Mouse (Mus musculus) liver, embryonic 13.5 days (tissue): ENCODE data around the gene Edar. TPM values are rescaled to one million over a fixed set of nuclear protein-coding genes. Genes with fewer than 3 reads are reported as not detected.

Experiments used
- ATAC-seq: fragments of 200-750 bp; cut with Nextera tagmentation; 2 replicates; pipeline ENCODE4 v1.8.0; 2017; ENCODE audit warnings: low read depth, mild to moderate bottlenecking, moderate number of reproducible peaks, moderate library complexity
- DNase-seq: peaks from one replicate; pipeline ENCODE4 v3.0.0; 2022
- H3K27ac ChIP-seq: fragments of 300-500 bp; sonication (generic); 2 replicates; pipeline ENCODE4 v1.5.1; 2015; ENCODE audit warnings: moderate library complexity, mild to moderate bottlenecking, inconsistent platforms
- H3K27me3 ChIP-seq: fragments of 300-500 bp; sonication (generic); 2 replicates; pipeline ENCODE4 v1.6.1; 2015; ENCODE audit warnings: mild to moderate bottlenecking, inconsistent platforms
- H3K36me3 ChIP-seq: fragments of 300-500 bp; sonication (generic); 2 replicates; pipeline ENCODE4 v1.6.1; 2015; ENCODE audit warnings: mild to moderate bottlenecking, inconsistent platforms
- H3K4me1 ChIP-seq: fragments of 300-500 bp; sonication (generic); replicated peaks from 2 replicates; pipeline ENCODE4 v1.6.1; 2015; ENCODE audit warnings: inconsistent platforms
- H3K4me2 ChIP-seq: fragments of 300-500 bp; sonication (generic); 2 replicates; pipeline ENCODE4 v1.6.1; 2015; ENCODE audit warnings: inconsistent platforms, mild to moderate bottlenecking, moderate library complexity
- H3K4me3 ChIP-seq: fragments of 300-500 bp; sonication (generic); replicated peaks from 2 replicates; pipeline ENCODE4 v1.5.1; 2015; ENCODE audit warnings: mild to moderate bottlenecking, inconsistent platforms
- H3K9ac ChIP-seq: fragments of 300-500 bp; sonication (generic); 2 replicates; pipeline ENCODE4 v1.6.1; 2015; ENCODE audit warnings: mild to moderate bottlenecking, inconsistent platforms
- H3K9me3 ChIP-seq: fragments of 300-500 bp; sonication (generic); replicated peaks from 2 replicates; pipeline ENCODE4 v1.6.1; 2016; ENCODE audit warnings: inconsistent platforms
- WGBS: fragments of 180-500 bp; shearing (Covaris S2); methylation state at CpG from one replicate; pipeline ENCODE4 v1.1.7; 2015; ENCODE audit not compliant: insufficient replicate concordance; 5-methylcytosine and 5-hydroxymethylcytosine counted together
- polyA plus RNA-seq: library from polyadenylated mRNA; unstranded; fragments of >200 nt; fragmentation: Nextera tagmentation; extraction: Ambion mirVana; gene quantifications from 2 replicates; pipeline ENCODE4 v1.2.1, GENCODE M21; 2015

Gene Edar
- polyA plus RNA-seq, 1 experiment from 2014 or later: not detected

DNA sequence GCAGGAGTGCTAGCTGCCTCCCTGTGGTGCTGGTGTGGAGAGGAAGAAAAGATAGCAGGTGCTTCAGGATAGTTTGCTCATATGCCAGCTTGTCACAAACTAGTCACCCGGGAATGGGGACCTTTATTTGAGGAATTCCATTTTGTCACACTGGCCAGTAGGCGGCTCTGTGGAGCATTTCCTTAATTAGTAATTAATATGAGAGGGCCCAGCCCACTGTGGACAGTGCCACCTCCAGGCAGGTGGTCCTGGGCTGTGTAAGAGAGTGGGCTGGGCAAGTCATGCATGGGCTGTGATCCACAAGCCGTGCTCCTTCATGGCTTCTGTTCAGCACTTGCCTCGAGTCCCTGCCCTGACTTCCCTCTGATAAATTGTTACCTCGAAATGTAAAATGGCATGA lies 26.7 kb downstream of the Edar start:
- Histone ChIP-seq H3K27me3 (peaks cover 13% of the 10 kb centered on the region), H3K9ac (no peak overlapping the region), H3K4me1 (peaks cover 5% of the 10 kb centered on the region; the same call in 1 of the 2 replicates), H3K4me2 (no peak overlapping the region), H3K27ac (no peak overlapping the region), H3K36me3 (no peaks in the 10 kb centered on the region), H3K4me3 (no peak overlapping the region), H3K9me3 (no peaks in the 10 kb centered on the region)
- WGBS: 48% methylated on average over 5 of the region's 5 CpGs
- ATAC-seq (no peak), DNase-seq (no peak)

- Histone ChIP-seq H3K36me3 (no peaks in the 10 kb centered on the region), H3K9ac (no peak overlapping the region), H3K27ac (no peak overlapping the region), H3K9me3 (no peaks in the 10 kb centered on the region), H3K27me3 (no peaks in the 10 kb centered on the region), H3K4me1 (no peaks in the 10 kb centered on the region), H3K4me3 (no peak overlapping the region), H3K4me2 (no peak overlapping the region)
- DNase-seq: no peak
- no peak for ATAC-seq
- WGBS: 60% methylated on average over 5 of the region's 5 CpGs
These were observed 30.8 kb downstream of the Edar start for GRCm38 (mm10) chr10:58644671-58645070.

DNA sequence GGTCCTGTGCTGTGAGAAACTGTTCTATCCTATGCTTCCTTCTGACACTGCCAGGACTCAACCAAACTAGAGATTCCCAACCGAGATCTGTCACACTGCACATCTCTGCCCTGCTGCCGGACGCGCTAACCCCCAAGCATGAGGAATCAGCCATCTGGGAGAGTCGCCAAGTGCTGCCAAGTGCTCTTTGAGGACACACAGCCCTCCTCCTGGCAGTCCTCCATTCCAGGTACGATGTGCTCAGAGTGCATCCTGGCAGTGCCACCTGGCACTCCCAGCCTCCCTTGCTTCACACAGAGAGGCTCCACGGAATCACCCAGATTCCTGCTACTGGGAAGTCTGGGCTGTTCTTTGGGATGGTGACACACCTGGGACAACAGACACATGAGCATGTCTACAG lies 31.3 kb downstream of the Edar start:
- no peak overlapping the region for H3K4me3 ChIP-seq
- no peaks in the 10 kb centered on the region for H3K36me3 ChIP-seq
- H3K9ac ChIP-seq: no peak overlapping the region
- 69% methylated on average over 7 of the region's 7 CpGs for WGBS
- H3K9me3 ChIP-seq: no peaks in the 10 kb centered on the region
- ATAC-seq: no peak
- H3K27me3 ChIP-seq: no peaks in the 10 kb centered on the region
- H3K4me2 ChIP-seq: no peak overlapping the region
- no peaks in the 10 kb centered on the region for H3K4me1 ChIP-seq
- no peak for DNase-seq
- H3K27ac ChIP-seq: no peak overlapping the region

GRCm38 (mm10) chr10:58643001-58643400 lies 32.5 kb downstream of the Edar start:
- no peak overlapping the region for H3K4me3 ChIP-seq
- ATAC-seq (no peak), DNase-seq (no peak)
- H3K9me3 ChIP-seq: no peaks in the 10 kb centered on the region
- 71% methylated on average over 9 of the region's 9 CpGs for WGBS
- H3K4me1 ChIP-seq: no peaks in the 10 kb centered on the region
- H3K36me3 ChIP-seq: no peaks in the 10 kb centered on the region
- H3K4me2 ChIP-seq: no peak overlapping the region
- H3K9ac ChIP-seq: no peak overlapping the region
- no peaks in the 10 kb centered on the region for H3K27me3 ChIP-seq
- no peak overlapping the region for H3K27ac ChIP-seq

DNA sequence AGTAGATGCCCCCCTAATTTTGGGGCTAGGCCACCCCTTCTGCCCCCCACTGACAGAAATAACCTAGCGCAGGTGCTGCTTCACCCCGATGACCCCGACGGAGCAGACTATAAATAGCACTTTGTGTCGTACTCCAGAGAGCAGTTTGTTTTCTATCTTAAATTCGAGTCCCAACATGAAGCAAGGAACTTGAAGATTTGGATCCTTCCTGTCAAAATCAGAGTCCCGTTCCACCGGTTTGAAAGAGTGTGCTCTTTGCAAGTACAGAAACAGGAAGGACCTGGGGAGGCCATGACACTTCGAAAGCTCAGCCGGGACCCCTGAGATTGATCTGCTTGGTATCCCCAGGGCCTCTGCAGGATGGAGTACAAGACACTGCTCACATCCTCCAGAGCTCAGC lies 33.8 kb downstream of the Edar start:
- Histone ChIP-seq H3K9ac (no peak overlapping the region), H3K27ac (no peak overlapping the region), H3K36me3 (no peaks in the 10 kb centered on the region), H3K4me1 (no peaks in the 10 kb centered on the region), H3K9me3 (no peaks in the 10 kb centered on the region), H3K4me3 (no peak overlapping the region), H3K27me3 (no peaks in the 10 kb centered on the region), H3K4me2 (no peak overlapping the region)
- no peak for DNase-seq
- 70% methylated on average over 10 of the region's 10 CpGs for WGBS
- ATAC-seq: no peak

- H3K4me1 ChIP-seq: no peaks in the 10 kb centered on the region
- H3K4me3 ChIP-seq: no peak overlapping the region
- ATAC-seq: no peak
- H3K36me3 ChIP-seq: no peaks in the 10 kb centered on the region
- WGBS: 52% methylated on average over 19 of the region's 19 CpGs
- H3K27me3 ChIP-seq: no peaks in the 10 kb centered on the region
- H3K9me3 ChIP-seq: no peaks in the 10 kb centered on the region
- H3K27ac ChIP-seq: no peak overlapping the region
- no peak for DNase-seq
- H3K9ac ChIP-seq: no peak overlapping the region
- no peak overlapping the region for H3K4me2 ChIP-seq
These were observed 34.7 kb downstream of the Edar start for GRCm38 (mm10) chr10:58640446-58641400.

- Histone ChIP-seq H3K4me2 (no peak overlapping the region), H3K9me3 (no peaks in the 10 kb centered on the region), H3K4me1 (no peaks in the 10 kb centered on the region), H3K4me3 (no peak overlapping the region), H3K36me3 (no peaks in the 10 kb centered on the region), H3K27ac (no peak overlapping the region), H3K27me3 (no peaks in the 10 kb centered on the region), H3K9ac (no peak overlapping the region)
- no peak for DNase-seq
- no peak for ATAC-seq
- 67% methylated on average over 6 of the region's 6 CpGs for WGBS
These were observed 36.2 kb downstream of the Edar start for GRCm38 (mm10) chr10:58639291-58639690.

- H3K9me3 ChIP-seq: no peaks in the 10 kb centered on the region
- H3K27ac ChIP-seq: no peak overlapping the region
- H3K9ac ChIP-seq: no peak overlapping the region
- ATAC-seq (no peak), DNase-seq (no peak)
- no peaks in the 10 kb centered on the region for H3K36me3 ChIP-seq
- 47% methylated on average over 7 of the region's 7 CpGs for WGBS
- no peaks in the 10 kb centered on the region for H3K4me1 ChIP-seq
- H3K4me3 ChIP-seq: no peak overlapping the region
- H3K27me3 ChIP-seq: no peaks in the 10 kb centered on the region
- no peak overlapping the region for H3K4me2 ChIP-seq
These were observed 38.9 kb downstream of the Edar start for GRCm38 (mm10) chr10:58636431-58637080.

GRCm38 (mm10) chr10:58633507-58633906 lies 41.9 kb downstream of the Edar start:
- Histone ChIP-seq H3K4me2 (no peak overlapping the region), H3K4me1 (no peaks in the 10 kb centered on the region), H3K36me3 (no peaks in the 10 kb centered on the region), H3K9me3 (no peaks in the 10 kb centered on the region), H3K9ac (no peak overlapping the region), H3K27ac (no peak overlapping the region), H3K27me3 (no peaks in the 10 kb centered on the region), H3K4me3 (no peak overlapping the region)
- ATAC-seq: no peak
- DNase-seq: no peak
- 48% methylated on average over 2 of the region's 2 CpGs for WGBS

GRCm38 (mm10) chr10:58627569-58627968 lies 47.9 kb downstream of the Edar start:
- DNase-seq (no peak), ATAC-seq (no peak)
- Histone ChIP-seq H3K4me3 (no peak overlapping the region), H3K36me3 (no peaks in the 10 kb centered on the region), H3K27me3 (no peaks in the 10 kb centered on the region), H3K27ac (no peak overlapping the region), H3K4me2 (no peak overlapping the region), H3K9me3 (no peaks in the 10 kb centered on the region), H3K9ac (no peak overlapping the region), H3K4me1 (no peaks in the 10 kb centered on the region)

DNA sequence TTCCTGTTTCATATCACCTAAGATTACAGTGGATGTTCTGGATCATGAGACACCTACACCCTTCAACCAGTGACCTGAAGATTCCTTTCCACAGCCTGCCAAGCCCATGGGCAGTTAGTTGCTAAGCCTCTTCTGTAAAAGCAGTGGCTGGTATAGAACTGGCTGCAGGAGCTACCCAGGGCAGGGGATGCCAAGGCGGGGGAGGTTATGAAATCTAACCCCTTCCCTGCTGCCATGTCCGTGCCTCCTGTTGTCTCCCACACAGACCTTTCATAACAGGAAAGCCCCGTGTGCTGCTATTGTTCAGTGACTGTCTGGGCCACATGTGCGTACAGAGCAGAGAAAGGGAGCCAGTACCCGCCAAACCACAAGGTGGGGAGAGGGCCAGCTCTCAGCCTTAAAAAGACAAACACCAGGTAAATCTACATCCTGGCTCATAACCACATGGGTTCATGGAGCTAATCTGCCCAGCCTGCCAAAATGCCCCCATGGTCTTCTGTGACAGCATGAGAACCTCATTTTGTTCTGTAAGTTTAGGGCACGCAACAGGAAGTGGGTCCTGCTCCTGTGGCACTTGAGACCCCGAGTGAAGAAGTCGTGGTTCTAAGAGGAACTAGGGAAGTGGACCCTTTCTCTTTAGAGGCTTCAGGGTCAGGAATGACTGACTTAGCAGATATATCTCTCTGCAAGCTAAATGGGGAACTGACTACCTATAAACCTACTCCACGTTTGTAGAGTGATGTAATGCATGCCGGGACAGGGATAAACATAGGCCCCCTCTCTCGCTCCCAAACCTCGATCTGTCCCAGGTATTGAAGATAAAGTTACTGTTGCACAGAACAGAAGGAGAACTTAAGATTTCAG lies 50.4 kb downstream of the Edar start:
- Histone ChIP-seq H3K36me3 (no peaks in the 10 kb centered on the region), H3K4me3 (no peak overlapping the region), H3K27me3 (no peaks in the 10 kb centered on the region), H3K27ac (no peak overlapping the region), H3K4me1 (no peaks in the 10 kb centered on the region), H3K4me2 (no peak overlapping the region), H3K9ac (no peak overlapping the region), H3K9me3 (0 out of 2 replicates have a peak, but pooled peaks cover 2% of the 10 kb centered on the region)
- WGBS: 30% methylated on average over 12 of the region's 12 CpGs
- DNase-seq: no peak
- ATAC-seq: no peak
